Mouse (Mus musculus): Measurements from ENCODE around the gene Rab7b.

- TF ChIP-seq CTCF (IDR thresholded peaks at IDR 0.05; ENCODE audit: low read depth) (no peak), EP300 (IDR thresholded peaks at IDR 0.05; ENCODE audit: low read depth) (no peak)
These were observed 56.9 kb downstream of the Rab7b start for GRCm38 (mm10) chr1:131745391-131745790.

All from heart, postnatal 0 days (tissue).